Mouse (Mus musculus) limb, embryonic 11.5 days (tissue): ENCODE results near the gene Cdc25b. TPM values are rescaled to one million over a fixed set of nuclear protein-coding genes. Genes with fewer than 3 reads are reported as not detected.

Experiments used
- ATAC-seq: fragments of 200-750 bp; cut with Nextera tagmentation; 2 replicates; pipeline ENCODE4 v1.8.0; 2017; ENCODE audit warnings: low read depth; ENCODE audit not compliant: insufficient number of reproducible peaks, low FRiP score, low TSS enrichment
- DNase-seq: peaks from one replicate; pipeline ENCODE4 v3.0.0-alpha.2; 2015; ENCODE audit warnings: low spot score
- H3K27ac ChIP-seq: fragments of 300-500 bp; sonication (generic); replicated peaks from 2 replicates; pipeline ENCODE4 v1.5.1; 2014; ENCODE audit warnings: low read depth, mild to moderate bottlenecking, low read length
- H3K27me3 ChIP-seq: fragments of 300-500 bp; sonication (generic); 2 replicates; pipeline ENCODE4 v1.6.1; 2014; ENCODE audit warnings: mild to moderate bottlenecking, low read length, mixed read lengths; ENCODE audit not compliant: control insufficient read depth, insufficient read depth
- H3K36me3 ChIP-seq: fragments of 300-500 bp; sonication (generic); 2 replicates; pipeline ENCODE4 v1.6.1; 2014; ENCODE audit warnings: mild to moderate bottlenecking, low read length, moderate library complexity, mixed read lengths; ENCODE audit not compliant: control insufficient read depth, insufficient read depth
- H3K4me1 ChIP-seq: fragments of 300-500 bp; sonication (generic); 2 replicates; pipeline ENCODE4 v1.6.1; 2014; ENCODE audit warnings: low read length, mixed read lengths; ENCODE audit not compliant: control insufficient read depth, insufficient read depth
- H3K4me2 ChIP-seq: fragments of 300-500 bp; sonication (generic); 2 replicates; pipeline ENCODE4 v1.6.1; 2014; ENCODE audit warnings: low read depth, mild to moderate bottlenecking, moderate library complexity; ENCODE audit not compliant: severe bottlenecking
- H3K4me3 ChIP-seq: fragments of 300-500 bp; sonication (generic); 2 replicates; pipeline ENCODE4 v1.5.1; 2014; ENCODE audit warnings: low read depth, low read length
- H3K9ac ChIP-seq: fragments of 300-500 bp; sonication (generic); 2 replicates; pipeline ENCODE4 v1.6.1; 2014; ENCODE audit warnings: mild to moderate bottlenecking, low read length
- H3K9me3 ChIP-seq: fragments of 300-500 bp; sonication (generic); 2 replicates; pipeline ENCODE4 v1.6.1; 2016; ENCODE audit warnings: low read length; ENCODE audit not compliant: control insufficient read depth
- WGBS: fragments of 180-500 bp; shearing (Covaris S2); extraction: QIAGEN DNeasy Blood & Tissue Kit; methylation state at CpG from one replicate; pipeline ENCODE4 v1.1.7; 2014; 5-methylcytosine and 5-hydroxymethylcytosine counted together
- polyA plus RNA-seq: library from polyadenylated mRNA; unstranded; fragments of >200 nt; fragmentation: Nextera tagmentation; extraction: Ambion mirVana; gene quantifications from 2 replicates; pipeline ENCODE4 v1.2.1, GENCODE M21; 2014

Cdc25b gene
- polyA plus RNA-seq, 1 experiment from 2014 or later, result 48.7 TPM

GRCm38 (mm10) chr2:131233307-131234126 is 46.8 kb downstream of the Cdc25b start, which contains the start of gene Mavs:
Mavs (plus strand) TSS chr2:131234063.
- Histone ChIP-seq H3K9ac (peak within 1 kb of the TSS; percentile 68), H3K4me2 (peak within 1 kb of the TSS; percentile 62), H3K9me3 (no peaks in the 10 kb centered on the region), H3K4me1 (peaks cover 2% of the 10 kb centered on the region), H3K27ac (0 out of 2 replicates have a peak within 1 kb of the TSS, but pooled peaks have one; percentile 1), H3K4me3 (peak within 1 kb of the TSS; percentile 58), H3K27me3 (no peaks in the 10 kb centered on the region), H3K36me3 (no peaks in the 10 kb centered on the region)
- ATAC-seq (peak; percentile 100), DNase-seq (peak; percentile 96)
- WGBS, result 12% methylated on average over 29 of the region's 29 CpGs

GRCm38 (mm10) chr2:131234127-131234650 is 47.4 kb downstream of the Cdc25b start:
- no peak for DNase-seq
- H3K36me3 ChIP-seq, result no peaks in the 10 kb centered on the region
- WGBS, result 15% methylated on average over 28 of the region's 28 CpGs
- H3K27me3 ChIP-seq, result no peaks in the 10 kb centered on the region
- H3K4me1 ChIP-seq, result peaks cover 2% of the 10 kb centered on the region
- peak overlapping the region; percentile 62 for H3K4me2 ChIP-seq
- H3K9me3 ChIP-seq, result no peaks in the 10 kb centered on the region
- peak; percentile 13; the same call in 1 of the 2 replicates for ATAC-seq
- H3K27ac ChIP-seq, result 0 out of 2 replicates have a peak overlapping the region, but pooled peaks have one; percentile 1
- H3K4me3 ChIP-seq, result peak overlapping the region; percentile 58
- peak overlapping the region; percentile 68 for H3K9ac ChIP-seq

- no peak overlapping the region for H3K9ac ChIP-seq
- H3K4me3 ChIP-seq, result peak overlapping the region; percentile 58; the same call in 1 of the 2 replicates
- WGBS, result 74% methylated on average over 7 of the region's 7 CpGs
Observed at GRCm38 (mm10) chr2:131234970-131235635, 48.4 kb downstream of the Cdc25b start.

DNA sequence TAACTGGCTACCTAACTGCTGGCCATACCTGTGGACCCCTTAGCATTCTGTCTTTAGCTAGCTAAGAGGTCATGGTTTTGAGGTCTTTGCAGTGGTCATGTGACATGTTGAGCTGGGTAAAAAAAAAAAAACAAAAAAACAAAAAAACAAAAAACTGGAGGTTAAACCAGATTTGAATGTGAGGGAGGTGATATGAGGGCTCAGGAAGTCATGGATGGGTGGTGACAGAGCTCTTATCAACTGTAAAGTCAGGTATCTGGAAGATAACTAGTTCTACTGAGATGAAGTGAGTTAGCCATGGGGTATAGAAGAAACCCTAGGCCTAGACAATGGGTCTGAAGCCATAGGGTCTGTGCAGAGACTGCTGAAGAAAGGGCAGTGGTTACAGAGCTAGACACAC is 55.4 kb downstream of the Cdc25b start:
- ATAC-seq (no peak), DNase-seq (no peak)
- H3K9ac ChIP-seq, result no peak overlapping the region
- no peaks in the 10 kb centered on the region for H3K9me3 ChIP-seq
- H3K36me3 ChIP-seq, result peaks cover 22% of the 10 kb centered on the region
- no peaks in the 10 kb centered on the region for H3K4me1 ChIP-seq
- no peak overlapping the region for H3K4me2 ChIP-seq
- no peak overlapping the region for H3K27ac ChIP-seq
- H3K27me3 ChIP-seq, result no peaks in the 10 kb centered on the region
- no peak overlapping the region for H3K4me3 ChIP-seq

More at GRCm38 (mm10) chr2:131234970-131235635, 48.4 kb downstream of the Cdc25b start:
- Histone ChIP-seq H3K27ac (no peak overlapping the region), H3K9me3 (no peaks in the 10 kb centered on the region), H3K27me3 (no peaks in the 10 kb centered on the region), H3K4me1 (peaks cover 2% of the 10 kb centered on the region), H3K4me2 (peak overlapping the region; percentile 62; the same call in 1 of the 2 replicates), H3K36me3 (no peaks in the 10 kb centered on the region)
- DNase-seq, result no peak
- no peak for ATAC-seq

- Histone ChIP-seq H3K9ac (no peak overlapping the region), H3K4me2 (no peak overlapping the region), H3K9me3 (no peaks in the 10 kb centered on the region), H3K27me3 (no peaks in the 10 kb centered on the region), H3K36me3 (peaks cover 26% of the 10 kb centered on the region), H3K27ac (no peak overlapping the region), H3K4me1 (no peaks in the 10 kb centered on the region), H3K4me3 (no peak overlapping the region)
- DNase-seq (no peak), ATAC-seq (no peak)
- WGBS, result 87% methylated on average over 7 of the region's 7 CpGs
Observed at GRCm38 (mm10) chr2:131242929-131243328, 56.2 kb downstream of the Cdc25b start.

Other genes starting within 250 kb of the Cdc25b start
- gene Gfra4, start 143.9 kb upstream of the Cdc25b start, polyA plus RNA-seq, result 10.3 and 10.9 TPM in 2 replicates
- gene Adam33, start 123.1 kb upstream of the Cdc25b start, polyA plus RNA-seq, result 0.47 and 0.72 TPM in 2 replicates
- gene Siglec1, start 100.2 kb upstream of the Cdc25b start, polyA plus RNA-seq, result 0.03 and 0.07 TPM in 2 replicates
- gene Hspa12b, start 59.7 kb upstream of the Cdc25b start, polyA plus RNA-seq, result 9.6 and 12.7 TPM in 2 replicates
- gene Gm11037, start 53.5 kb upstream of the Cdc25b start, polyA plus RNA-seq, result not detected in 2 replicates
- 78.0 and 78.9 TPM in 2 replicates for gene 1700037H04Rik, start 26.9 kb upstream of the Cdc25b start, polyA plus RNA-seq
- 6.8 and 8.5 TPM in 2 replicates for gene Cenpb, start 6.9 kb upstream of the Cdc25b start, polyA plus RNA-seq
- 3.7 and 5.2 TPM in 2 replicates for gene Spef1, start 333 bp downstream of the Cdc25b start, polyA plus RNA-seq
- 25.3 and 27.3 TPM in 2 replicates for gene Ap5s1, start 20.1 kb downstream of the Cdc25b start, polyA plus RNA-seq
- 17.1 and 17.9 TPM in 2 replicates for gene Mavs, start 47.1 kb downstream of the Cdc25b start, polyA plus RNA-seq
- 57.0 and 62.0 TPM in 2 replicates for gene Pank2, start 75.5 kb downstream of the Cdc25b start, polyA plus RNA-seq
- gene Rnf24, start 165.9 kb downstream of the Cdc25b start, polyA plus RNA-seq, result 7.2 and 9.8 TPM in 2 replicates